Mouse (Mus musculus) stomach, embryonic 14.5 days (tissue): ENCODE results near the gene Rilpl1. TPM values are rescaled to one million over a fixed set of nuclear protein-coding genes. Genes with fewer than 3 reads are reported as not detected.

Source experiments
- ATAC-seq: fragments of 200-750 bp; cut with Nextera tagmentation; 2 replicates; pipeline ENCODE4 v1.8.0; 2017; ENCODE audit warnings: low read depth, moderate TSS enrichment; ENCODE audit not compliant: insufficient number of reproducible peaks, insufficient read depth, low FRiP score
- H3K27ac ChIP-seq: fragments of 300-500 bp; sonication (generic); 2 replicates; pipeline ENCODE4 v1.5.1; 2014; ENCODE audit warnings: mild to moderate bottlenecking, low read length, moderate library complexity, mixed read lengths
- H3K27me3 ChIP-seq: fragments of 300-500 bp; sonication (generic); 2 replicates; pipeline ENCODE4 v1.6.1; 2014; ENCODE audit warnings: low read length, control low read depth, mixed read lengths; ENCODE audit not compliant: control insufficient read depth, insufficient read depth
- H3K36me3 ChIP-seq: fragments of 300-500 bp; sonication (generic); 2 replicates; pipeline ENCODE4 v1.6.1; 2014; ENCODE audit warnings: mild to moderate bottlenecking, control low read depth, low read length, moderate library complexity, mixed read lengths; ENCODE audit not compliant: control insufficient read depth, insufficient read depth
- H3K4me1 ChIP-seq: fragments of 300-500 bp; sonication (generic); 2 replicates; pipeline ENCODE4 v1.6.1; 2014; ENCODE audit warnings: low read length, control low read depth, mixed read lengths; ENCODE audit not compliant: control insufficient read depth, insufficient read depth
- H3K4me2 ChIP-seq: fragments of 300-500 bp; sonication (generic); replicated peaks from 2 replicates; pipeline ENCODE4 v1.6.1; 2014; ENCODE audit warnings: low read depth, low read length, control low read depth
- H3K4me3 ChIP-seq: fragments of 300-500 bp; sonication (generic); 2 replicates; pipeline ENCODE4 v1.5.1; 2014; ENCODE audit warnings: low read depth, low read length, control low read depth
- H3K9ac ChIP-seq: fragments of 300-500 bp; sonication (generic); replicated peaks from 2 replicates; pipeline ENCODE4 v1.6.1; 2014; ENCODE audit warnings: low read depth, mild to moderate bottlenecking, control low read depth, low read length, moderate library complexity, mixed read lengths
- H3K9me3 ChIP-seq: fragments of 300-500 bp; sonication (generic); 2 replicates; pipeline ENCODE4 v1.6.1; 2016; ENCODE audit warnings: low read depth, low read length, control low read depth; ENCODE audit not compliant: control insufficient read depth
- WGBS: fragments of 180-500 bp; shearing (Covaris S2); extraction: QIAGEN DNeasy Blood & Tissue Kit; methylation state at CpG from one replicate; pipeline ENCODE4 v1.1.7; 2014; 5-methylcytosine and 5-hydroxymethylcytosine counted together
- polyA plus RNA-seq: library from polyadenylated mRNA; unstranded; fragments of >200 nt; fragmentation: Nextera tagmentation; extraction: Ambion mirVana; gene quantifications from 2 replicates; pipeline ENCODE4 v1.2.1, GENCODE M21; 2014

Rilpl1 gene
- polyA plus RNA-seq, 1 experiment from 2014 or later = 16.8 TPM

GRCm38 (mm10) chr5:124444208-124444607 is 87.0 kb downstream of the Rilpl1 start:
- no peak for ATAC-seq
- peak overlapping the region; percentile 82; the same call in 1 of the 2 replicates for H3K4me2 ChIP-seq
- peaks cover 20% of the 10 kb centered on the region for H3K36me3 ChIP-seq
- H3K9me3 ChIP-seq = no peaks in the 10 kb centered on the region
- 62% methylated on average over 3 of the region's 3 CpGs for WGBS
- H3K4me1 ChIP-seq = peaks cover 6% of the 10 kb centered on the region; the same call in 1 of the 2 replicates
- no peak overlapping the region; the same call in 1 of the 2 replicates for H3K9ac ChIP-seq
- no peak overlapping the region for H3K27ac ChIP-seq
- no peak overlapping the region for H3K4me3 ChIP-seq
- H3K27me3 ChIP-seq = no peaks in the 10 kb centered on the region

Other genes starting within 250 kb of the Rilpl1 start
- 18.3 and 20.2 TPM in 2 replicates for gene Mphosph9, start 203.4 kb downstream of the Rilpl1 start, polyA plus RNA-seq
- 9.1 and 10.8 TPM in 2 replicates for gene 2810006K23Rik, start 203.3 kb downstream of the Rilpl1 start, polyA plus RNA-seq
- gene Cdk2ap1, start 168.3 kb downstream of the Rilpl1 start, polyA plus RNA-seq = 50.8 and 53.7 TPM in 2 replicates
- 95.3 and 104 TPM in 2 replicates for gene Sbno1, start 105.4 kb downstream of the Rilpl1 start, polyA plus RNA-seq
- gene Kmt5a, start 91.5 kb downstream of the Rilpl1 start, polyA plus RNA-seq = 52.9 and 59.8 TPM in 2 replicates
- gene Rilpl2, start 53.0 kb downstream of the Rilpl1 start, polyA plus RNA-seq = 30.6 and 31.7 TPM in 2 replicates
- 11.5 and 14.2 TPM in 2 replicates for gene Snrnp35, start 48.3 kb downstream of the Rilpl1 start, polyA plus RNA-seq
- 519 and 589 TPM in 2 replicates for gene Tmed2, start 9.3 kb upstream of the Rilpl1 start, polyA plus RNA-seq
- gene Ddx55, start 21.5 kb upstream of the Rilpl1 start, polyA plus RNA-seq = 15.3 and 16.4 TPM in 2 replicates
- 71.2 and 78.7 TPM in 2 replicates for gene Eif2b1, start 47.7 kb upstream of the Rilpl1 start, polyA plus RNA-seq
- 72.4 and 73.6 TPM in 2 replicates for gene Gtf2h3, start 47.7 kb upstream of the Rilpl1 start, polyA plus RNA-seq
- 43.0 and 44.2 TPM in 2 replicates for gene Atp6v0a2, start 97.2 kb upstream of the Rilpl1 start, polyA plus RNA-seq
- 0.03 TPM in 1 of 2 replicates, not detected in the other for gene Dnah10, start 193.7 kb upstream of the Rilpl1 start, polyA plus RNA-seq